Mouse (Mus musculus) CH12.LX (cell line): ENCODE results near the gene Tbc1d25. TPM values are rescaled to one million over a fixed set of nuclear protein-coding genes. Genes with fewer than 3 reads are reported as not detected.

Experiments
- DNase-seq: peaks from one replicate; pipeline ENCODE4 v3.0.0-alpha.2; 2013; ENCODE audit errors: extremely low read depth
- H3K27ac ChIP-seq: 2 replicates; pipeline ENCODE4 v1.5.1; 2012; ENCODE audit warnings: low read depth, mild to moderate bottlenecking, control low read depth, moderate library complexity; ENCODE audit not compliant: insufficient read depth
- H3K27me3 ChIP-seq: replicated peaks from 2 replicates; pipeline ENCODE3; 2012; ENCODE audit warnings: inconsistent platforms
- H3K36me3 ChIP-seq, 2 experiments: replicated peaks in 1 of 2; 2 replicates each; pipeline versions ENCODE3 to v1.6.1; 2012; ENCODE audit warnings: inconsistent platforms in 1 of 2, low read length in 1 of 2, mild to moderate bottlenecking in 1 of 2, mixed read lengths in 1 of 2, moderate library complexity in 1 of 2; ENCODE audit not compliant: control insufficient read depth in 1 of 2, insufficient read depth in 1 of 2
- H3K4me1 ChIP-seq, 2 experiments: 2 replicates each; pipeline ENCODE4 v1.6.1; 2012; ENCODE audit warnings: inconsistent platforms in 1 of 2, moderate library complexity in 1 of 2; ENCODE audit not compliant: insufficient read depth in 2 of 2, control insufficient read depth in 1 of 2
- H3K4me2 ChIP-seq: 2 replicates; pipeline ENCODE4 v1.6.1; 2012; ENCODE audit warnings: low read depth, mild to moderate bottlenecking, control low read depth; ENCODE audit not compliant: poor library complexity, insufficient read depth, severe bottlenecking
- H3K4me3 ChIP-seq, 3 experiments: fragments of 150-350 bp in 1 of 3; sonication (generic) in 1 of 3; replicated peaks in 1 of 3; 2 replicates each; pipeline versions ENCODE3 to v1.5.1; 2011 to 2012; ENCODE audit warnings: low read depth in 2 of 3, low read length in 2 of 3, mild to moderate bottlenecking in 2 of 3, moderate library complexity in 2 of 3, control low read depth in 1 of 3, improper control_type of control experiment in 1 of 3, inconsistent platforms in 1 of 3, mixed read lengths in 1 of 3; ENCODE audit not compliant: poor library complexity in 1 of 3
- H3K79me2 ChIP-seq: replicated peaks from 2 replicates; pipeline ENCODE4 v1.6.1; 2012; ENCODE audit warnings: mild to moderate bottlenecking, moderate library complexity; ENCODE audit not compliant: control insufficient read depth, poor library complexity, insufficient read depth, severe bottlenecking; ENCODE audit errors: extremely low read depth
- H3K9ac ChIP-seq: 2 replicates; pipeline ENCODE4 v1.6.1; 2012; ENCODE audit warnings: low read depth, mild to moderate bottlenecking, control low read depth, moderate library complexity; ENCODE audit not compliant: insufficient read depth
- H3K9me3 ChIP-seq: replicated peaks from 2 replicates; pipeline ENCODE3; 2012; ENCODE audit warnings: low read length, inconsistent platforms, mixed read lengths
- CHD1 ChIP-seq: IDR thresholded peaks from 2 replicates; pipeline ENCODE4 v1.6.1; 2012; ENCODE audit warnings: low read depth, low read length, improper control_type of control experiment, inconsistent platforms
- CHD2 ChIP-seq: IDR thresholded peaks from 2 replicates; pipeline ENCODE4 v1.6.1; 2011; ENCODE audit warnings: low read length, improper control_type of control experiment
- E2F4 ChIP-seq: IDR thresholded peaks from 2 replicates; pipeline ENCODE4 v1.6.1; 2011; ENCODE audit warnings: low read depth, low read length, improper control_type of control experiment; ENCODE audit not compliant: insufficient replicate concordance
- EP300 ChIP-seq: IDR thresholded peaks from 2 replicates; pipeline ENCODE4 v1.6.1; 2011; ENCODE audit warnings: low read length, improper control_type of control experiment
- HCFC1 ChIP-seq: IDR thresholded peaks from 2 replicates; pipeline ENCODE4 v1.6.1; 2012; ENCODE audit warnings: low read depth, mild to moderate bottlenecking, inconsistent platforms, low read length, improper control_type of control experiment
- JUN ChIP-seq: IDR thresholded peaks from 2 replicates; pipeline ENCODE4 v1.6.1; 2011; ENCODE audit warnings: low read depth, mild to moderate bottlenecking, low read length, improper control_type of control experiment, moderate library complexity; ENCODE audit not compliant: insufficient read depth
- JUND ChIP-seq: conservative IDR thresholded peaks from 2 replicates; pipeline ENCODE4 v1.6.1; 2011; ENCODE audit warnings: low read depth, low read length, improper control_type of control experiment
- KAT2A ChIP-seq: IDR thresholded peaks from 2 replicates; pipeline ENCODE4 v1.6.1; 2012; ENCODE audit warnings: low read length, improper control_type of control experiment, inconsistent platforms; ENCODE audit not compliant: insufficient replicate concordance
- MAFK ChIP-seq: IDR thresholded peaks from 2 replicates; pipeline ENCODE4 v1.6.1; 2011; ENCODE audit warnings: low read length, improper control_type of control experiment; ENCODE audit not compliant: insufficient replicate concordance
- MAZ ChIP-seq: IDR thresholded peaks from 2 replicates; pipeline ENCODE4 v1.6.1; 2012; ENCODE audit warnings: low read depth, mild to moderate bottlenecking, inconsistent platforms, low read length, improper control_type of control experiment, moderate library complexity
- MEF2A ChIP-seq: IDR thresholded peaks from 2 replicates; pipeline ENCODE4 v1.6.1; 2014; ENCODE audit warnings: low read depth, mild to moderate bottlenecking, inconsistent platforms, low read length, improper control_type of control experiment, borderline replicate concordance
- MXI1 ChIP-seq: IDR thresholded peaks from 2 replicates; pipeline ENCODE4 v1.6.1; 2011; ENCODE audit warnings: mild to moderate bottlenecking, low read depth, low read length, improper control_type of control experiment
- MYC ChIP-seq: IDR thresholded peaks from 2 replicates; pipeline ENCODE4 v1.6.1; 2011; ENCODE audit warnings: low read depth, mild to moderate bottlenecking, improper control_type of control experiment, low read length
- NRF1 ChIP-seq: IDR thresholded peaks from 2 replicates; pipeline ENCODE4 v1.6.1; 2014; ENCODE audit warnings: low read depth, mild to moderate bottlenecking, inconsistent platforms, low read length, improper control_type of control experiment, moderate library complexity
- POLR2A ChIP-seq: IDR thresholded peaks from 2 replicates; pipeline ENCODE4 v1.6.1; 2011; ENCODE audit warnings: low read depth, mild to moderate bottlenecking, improper control_type of control experiment, low read length
- RAD21 ChIP-seq: IDR thresholded peaks from 2 replicates; pipeline ENCODE4 v1.6.1; 2011; ENCODE audit warnings: low read depth, mild to moderate bottlenecking, low read length, improper control_type of control experiment, moderate library complexity
- SIN3A ChIP-seq: IDR thresholded peaks from 2 replicates; pipeline ENCODE4 v1.6.1; 2012; ENCODE audit warnings: low read length, improper control_type of control experiment, inconsistent platforms
- SMC3 ChIP-seq: IDR thresholded peaks from 2 replicates; pipeline ENCODE4 v1.6.1; 2011; ENCODE audit warnings: low read depth, low read length, improper control_type of control experiment
- TBP ChIP-seq: conservative IDR thresholded peaks from 2 replicates; pipeline ENCODE4 v1.6.1; 2011; ENCODE audit warnings: low read depth, low read length, improper control_type of control experiment
- TCF12 ChIP-seq: IDR thresholded peaks from 2 replicates; pipeline ENCODE4 v1.6.1; 2014; ENCODE audit warnings: low read depth, mild to moderate bottlenecking, inconsistent platforms, low read length, improper control_type of control experiment
- USF2 ChIP-seq: conservative IDR thresholded peaks from 2 replicates; pipeline ENCODE4 v1.6.1; 2011; ENCODE audit warnings: low read depth, low read length, improper control_type of control experiment
- ZKSCAN1 ChIP-seq: IDR thresholded peaks from 2 replicates; pipeline ENCODE4 v1.6.1; 2012; ENCODE audit warnings: low read depth, inconsistent platforms, low read length, improper control_type of control experiment, borderline replicate concordance
- ZMIZ1 ChIP-seq: IDR thresholded peaks from 2 replicates; pipeline ENCODE4 v1.6.1; 2012; ENCODE audit warnings: low read depth, mild to moderate bottlenecking, inconsistent platforms, low read length, improper control_type of control experiment
- ZNF384 ChIP-seq: IDR thresholded peaks from 2 replicates; pipeline ENCODE4 v1.6.1; 2012; ENCODE audit warnings: low read depth, low read length, improper control_type of control experiment, inconsistent platforms
- dilution Hi-C: fragments of 300-500 bp; cut with MboI; formaldehyde crosslinking; loops from 2 replicates; pipeline ENCODE4 v1.14.3; 2020; ENCODE audit warnings: low sequenced_read_pairs; ENCODE audit not compliant: extremely low pct_unique_long_range_greater_than_20kb, extremely low pct_ligation_motif_present
- in situ Hi-C: fragments of 300-500 bp; cut with MboI; formaldehyde crosslinking; loops from 3 replicates; pipeline ENCODE4 v1.14.3; 2019; ENCODE audit warnings: low sequenced_read_pairs, low pct_ligation_motif_present, low pct_unique_long_range_greater_than_20kb, mixed read lengths
- polyA plus RNA-seq: library from polyadenylated mRNA; unstranded; fragments of >175 nt; gene quantifications from 2 replicates; pipeline ENCODE4 v1.2.1, GENCODE M21; 2012; ENCODE audit warnings: low read depth; ENCODE audit not compliant: insufficient read length
- total RNA-seq, 2 experiments: library from RNA; depleted of rRNA; stranded (reverse); fragments of 300-350 nt in 1 of 2; fragments of >200 nt in 1 of 2; gene quantifications; 2 replicates each; pipeline ENCODE4 v1.2.3; 2012 to 2014

Tbc1d25 gene
- total and polyA plus RNA-seq, 3 experiments: 2.4 to 10.2 (median 6.0) TPM

DNA sequence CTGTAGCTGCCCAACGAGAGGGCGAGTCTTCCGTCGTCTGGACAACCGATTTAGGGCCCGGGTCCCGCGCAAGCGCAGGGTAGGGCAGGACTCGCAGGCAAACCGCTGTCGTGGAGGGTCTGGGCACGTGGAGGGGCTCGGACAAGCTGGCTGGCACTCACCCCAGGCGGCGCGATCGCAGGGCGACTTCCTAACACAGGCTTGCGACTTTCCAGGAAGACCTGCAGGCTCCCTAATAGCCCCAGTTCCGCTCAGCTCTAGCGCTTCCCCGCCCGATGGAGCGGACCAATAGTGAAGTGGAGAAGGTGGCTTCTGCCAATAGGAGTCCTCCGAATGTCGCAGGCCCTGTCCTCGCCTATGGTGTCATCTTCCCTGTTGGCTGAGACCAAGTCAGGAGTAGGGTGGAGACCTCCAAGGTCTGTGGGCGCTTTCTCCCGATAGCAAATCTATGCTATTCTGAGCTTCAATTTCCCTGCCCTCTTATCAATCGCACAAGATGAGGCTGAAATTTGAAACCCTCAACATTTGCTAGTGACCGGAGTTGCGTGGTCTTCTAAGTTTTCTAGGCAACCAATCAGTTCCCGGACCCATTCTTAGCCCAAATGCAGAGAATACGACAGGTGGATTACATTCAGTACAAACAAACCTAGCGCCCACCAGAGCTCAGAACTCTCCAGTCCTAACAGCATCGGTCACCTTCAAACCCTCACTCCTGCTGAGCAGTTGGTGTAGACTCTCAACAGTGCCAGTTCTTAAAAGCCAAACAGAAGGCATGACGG is 16.8 kb upstream of the Tbc1d25 start (continued):
- TF ChIP-seq EP300 (no peak), MXI1 (peak; percentile 34; the same call in 1 of the 2 replicates)
- TF ChIP-seq, all 38 proteins: peak for 14

DNA sequence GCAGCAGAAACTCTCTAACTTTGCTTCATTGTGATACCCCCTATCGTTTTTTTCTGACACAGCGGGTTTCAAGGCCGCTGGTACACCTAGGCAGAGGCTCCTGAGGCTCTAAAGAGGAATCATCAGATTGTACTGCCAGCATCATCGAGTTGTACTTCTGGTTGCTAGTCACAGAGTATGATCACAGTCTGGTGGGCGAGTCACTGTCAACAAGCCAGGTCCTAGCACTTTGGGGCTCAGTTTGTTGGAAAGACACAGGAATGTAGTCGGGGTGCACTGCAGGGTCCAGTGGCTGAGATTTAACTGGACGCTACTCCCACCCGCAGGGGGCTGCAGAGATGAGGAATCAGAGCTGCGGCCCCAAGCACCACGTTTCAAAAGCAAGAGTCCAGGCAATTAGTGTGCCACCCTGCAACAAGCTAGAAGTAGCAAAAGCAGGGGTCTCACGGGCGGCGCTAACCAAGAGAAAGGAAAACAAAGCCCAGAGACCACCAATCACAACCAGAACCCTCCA is 16.2 kb upstream of the Tbc1d25 start:
- DNase-seq: peak; percentile 11
- dilution Hi-C loops: no loop called here
- no peaks in the 10 kb centered on the region for H3K9me3 ChIP-seq
- H3K27me3 ChIP-seq: no peaks in the 10 kb centered on the region
- H3K36me3 ChIP-seq: peaks cover 9 to 11% of the 10 kb centered on the region in 2 experiments
- no peak for TF ChIP-seq MXI1
- TF ChIP-seq ZMIZ1: no peak
- no peak for TF ChIP-seq TCF12
- no peak for TF ChIP-seq NRF1
- TF ChIP-seq JUND: no peak
- TF ChIP-seq RAD21: no peak
- peak; percentile 64; the same call in 1 of the 2 replicates for TF ChIP-seq SIN3A
- TF ChIP-seq MEF2A: no peak
- TF ChIP-seq, all 38 proteins: peak for 1
- H3K4me3 ChIP-seq: peak overlapping the region; percentile 65 to 78 (median 75)
- peak overlapping the region; percentile 49 for H3K4me2 ChIP-seq
- peak overlapping the region; percentile 43 for H3K9ac ChIP-seq
- no peak overlapping the region for H3K27ac ChIP-seq
- no peaks in the 10 kb centered on the region; the same call in 1 of the 2 replicates for H3K79me2 ChIP-seq
- in situ Hi-C loops: no loop called here
- H3K4me1 ChIP-seq: peaks cover 0 to 2% of the 10 kb centered on the region in 2 experiments; a peak in 2 of 4 replicates

DNA sequence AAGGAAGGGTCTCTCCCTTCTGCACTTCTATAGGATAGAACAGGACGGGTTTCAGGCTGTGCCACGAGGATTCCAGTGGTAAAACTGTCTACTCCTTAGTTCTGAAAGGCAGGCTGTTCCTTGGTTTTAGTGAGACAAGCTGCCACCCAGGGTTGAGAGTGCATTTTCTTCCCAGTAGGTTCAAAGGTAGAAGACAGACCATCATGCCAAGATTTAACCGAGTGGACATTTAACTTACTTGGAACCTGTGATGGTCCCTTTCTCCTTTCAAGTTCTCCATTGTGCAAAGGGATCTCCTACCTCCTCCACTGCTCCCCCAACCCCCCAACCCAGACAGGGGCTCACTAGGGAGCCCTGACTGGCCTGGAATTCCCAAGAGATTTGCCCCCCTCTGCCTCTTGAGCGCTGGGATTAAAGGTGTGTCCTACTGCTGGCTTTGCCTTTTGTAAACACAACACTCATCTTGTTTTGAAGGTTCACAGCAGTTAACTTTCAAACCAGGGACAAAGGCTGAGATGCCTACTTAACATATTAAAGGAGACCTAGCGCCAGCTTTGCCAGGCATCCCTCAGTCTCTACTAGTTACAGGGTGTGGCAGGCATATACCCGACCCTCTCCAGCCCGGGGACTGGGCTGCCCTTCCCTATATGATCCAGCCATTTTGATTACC is 7.0 kb upstream of the Tbc1d25 start:
- dilution Hi-C loops: no loop called here
- in situ Hi-C loops: no loop called here
- Histone ChIP-seq H3K27ac (no peak overlapping the region), H3K4me1 (no peaks in the 10 kb centered on the region), H3K4me3 (no peak overlapping the region), H3K79me2 (no peaks in the 10 kb centered on the region), H3K9ac (no peak overlapping the region), H3K4me2 (no peak overlapping the region), H3K27me3 (no peaks in the 10 kb centered on the region), H3K9me3 (no peaks in the 10 kb centered on the region), H3K36me3 (peaks cover 16 to 33% of the 10 kb centered on the region in 2 experiments)
- TF ChIP-seq HCFC1: no peak
- no peak for TF ChIP-seq TBP
- no peak for TF ChIP-seq TCF12
- TF ChIP-seq MYC: no peak
- TF ChIP-seq CHD1: no peak
- TF ChIP-seq ZKSCAN1: no peak
- no peak for TF ChIP-seq JUN
- TF ChIP-seq MAZ: no peak
- no peak for TF ChIP-seq USF2
- TF ChIP-seq POLR2A: no peak
- TF ChIP-seq EP300: no peak
- TF ChIP-seq KAT2A: no peak
- no peak for TF ChIP-seq RAD21
- no peak for TF ChIP-seq E2F4
- TF ChIP-seq MXI1: no peak
- TF ChIP-seq ZNF384: no peak
- no peak for TF ChIP-seq SMC3
- no peak for TF ChIP-seq ZMIZ1
- TF ChIP-seq CHD2: no peak
- no peak for TF ChIP-seq MAFK
- DNase-seq: no peak
